Mouse (Mus musculus): ENCODE measurements at regions not wholly inside any gene's neighbourhood (a gene's known extent, or its start where the extent isn't known, plus 50 kb on each side); places are given as distances from the start of the nearest gene placed in this dataset.

- in situ Hi-C loops (cut with MboI; ENCODE audit: low pct_unique_long_range_greater_than_20kb in 1 of 2, low sequenced_read_pairs in 2 of 2, unreplicated experiment in 1 of 2) = no loop called here
Measured at GRCm38 (mm10) chr11:63525431-63525830, 396.6 kb downstream of the Pmp22 start.

- in situ Hi-C loops (cut with MboI; ENCODE audit: low pct_unique_long_range_greater_than_20kb in 1 of 2, low sequenced_read_pairs in 2 of 2, unreplicated experiment in 1 of 2) = no loop called here
Measured at GRCm38 (mm10) chr11:63525956-63526355, 396.1 kb downstream of the Hs3st3b1 start.

GRCm38 (mm10) chr11:63532752-63533151, 389.3 kb downstream of the Hs3st3b1 start:
- in situ Hi-C loops (cut with MboI; ENCODE audit: low pct_unique_long_range_greater_than_20kb in 1 of 2, low sequenced_read_pairs in 2 of 2, unreplicated experiment in 1 of 2) = no loop called here

GRCm38 (mm10) chr11:63533555-63534200, 388.4 kb downstream of the Hs3st3b1 start:
- in situ Hi-C loops (cut with MboI; ENCODE audit: low pct_unique_long_range_greater_than_20kb in 1 of 2, low sequenced_read_pairs in 2 of 2, unreplicated experiment in 1 of 2) = no loop called here

GRCm38 (mm10) chr11:63537693-63538092, 384.4 kb downstream of the Hs3st3b1 start:
- in situ Hi-C loops (cut with MboI; ENCODE audit: low pct_unique_long_range_greater_than_20kb in 1 of 2, low sequenced_read_pairs in 2 of 2, unreplicated experiment in 1 of 2) = no loop called here

GRCm38 (mm10) chr11:63543971-63544696, 378.0 kb downstream of the Hs3st3b1 start:
- in situ Hi-C loops (cut with MboI; ENCODE audit: low pct_unique_long_range_greater_than_20kb in 1 of 2, low sequenced_read_pairs in 2 of 2, unreplicated experiment in 1 of 2) = no loop called here

GRCm38 (mm10) chr11:63545516-63545915, 376.6 kb downstream of the Hs3st3b1 start:
- in situ Hi-C loops (cut with MboI; ENCODE audit: low pct_unique_long_range_greater_than_20kb in 1 of 2, low sequenced_read_pairs in 2 of 2, unreplicated experiment in 1 of 2) = no loop called here

- in situ Hi-C loops (cut with MboI; ENCODE audit: low pct_unique_long_range_greater_than_20kb in 1 of 2, low sequenced_read_pairs in 2 of 2, unreplicated experiment in 1 of 2) = no loop called here
Measured at GRCm38 (mm10) chr11:63560466-63560865, 361.6 kb downstream of the Hs3st3b1 start.

GRCm38 (mm10) chr11:63562696-63563095, 359.4 kb downstream of the Hs3st3b1 start:
- in situ Hi-C loops (cut with MboI; ENCODE audit: low pct_unique_long_range_greater_than_20kb in 1 of 2, low sequenced_read_pairs in 2 of 2, unreplicated experiment in 1 of 2) = no loop called here

GRCm38 (mm10) chr11:63565471-63566232, 356.4 kb downstream of the Hs3st3b1 start:
- in situ Hi-C loops (cut with MboI; ENCODE audit: low pct_unique_long_range_greater_than_20kb in 1 of 2, low sequenced_read_pairs in 2 of 2, unreplicated experiment in 1 of 2) = no loop called here

GRCm38 (mm10) chr11:63569785-63570479, 352.2 kb downstream of the Hs3st3b1 start:
- in situ Hi-C loops (cut with MboI; ENCODE audit: low pct_unique_long_range_greater_than_20kb in 1 of 2, low sequenced_read_pairs in 2 of 2, unreplicated experiment in 1 of 2) = no loop called here

- in situ Hi-C loops (cut with MboI; ENCODE audit: low pct_unique_long_range_greater_than_20kb in 1 of 2, low sequenced_read_pairs in 2 of 2, unreplicated experiment in 1 of 2) = no loop called here
Measured at GRCm38 (mm10) chr11:63570646-63571045, 351.4 kb downstream of the Hs3st3b1 start.

- in situ Hi-C loops (cut with MboI; ENCODE audit: low pct_unique_long_range_greater_than_20kb in 1 of 2, low sequenced_read_pairs in 2 of 2, unreplicated experiment in 1 of 2) = no loop called here
Measured at GRCm38 (mm10) chr11:63573271-63573670, 348.8 kb downstream of the Hs3st3b1 start.

- in situ Hi-C loops (cut with MboI; ENCODE audit: low pct_unique_long_range_greater_than_20kb in 1 of 2, low sequenced_read_pairs in 2 of 2, unreplicated experiment in 1 of 2) = no loop called here
Measured at GRCm38 (mm10) chr11:63583321-63583720, 338.8 kb downstream of the Hs3st3b1 start.

GRCm38 (mm10) chr11:63585216-63585869, 336.7 kb downstream of the Hs3st3b1 start:
- in situ Hi-C loops (cut with MboI; ENCODE audit: low pct_unique_long_range_greater_than_20kb in 1 of 2, low sequenced_read_pairs in 2 of 2, unreplicated experiment in 1 of 2) = no loop called here

- in situ Hi-C loops (cut with MboI; ENCODE audit: low pct_unique_long_range_greater_than_20kb in 1 of 2, low sequenced_read_pairs in 2 of 2, unreplicated experiment in 1 of 2) = no loop called here
Measured at GRCm38 (mm10) chr11:63620220-63620619, 301.9 kb downstream of the Hs3st3b1 start.

- in situ Hi-C loops (cut with MboI; ENCODE audit: low pct_unique_long_range_greater_than_20kb in 1 of 2, low sequenced_read_pairs in 2 of 2, unreplicated experiment in 1 of 2) = no loop called here
Measured at GRCm38 (mm10) chr11:63630336-63630735, 291.8 kb downstream of the Hs3st3b1 start.

- in situ Hi-C loops (cut with MboI; ENCODE audit: low pct_unique_long_range_greater_than_20kb in 1 of 2, low sequenced_read_pairs in 2 of 2, unreplicated experiment in 1 of 2) = no loop called here
Measured at GRCm38 (mm10) chr11:63657057-63657456, 265.0 kb downstream of the Hs3st3b1 start.

All from mouse embryonic stem cell (cell line).